Comparison of ENCODE assay signal across 8 mouse cellular contexts in the genomic region with DNA sequence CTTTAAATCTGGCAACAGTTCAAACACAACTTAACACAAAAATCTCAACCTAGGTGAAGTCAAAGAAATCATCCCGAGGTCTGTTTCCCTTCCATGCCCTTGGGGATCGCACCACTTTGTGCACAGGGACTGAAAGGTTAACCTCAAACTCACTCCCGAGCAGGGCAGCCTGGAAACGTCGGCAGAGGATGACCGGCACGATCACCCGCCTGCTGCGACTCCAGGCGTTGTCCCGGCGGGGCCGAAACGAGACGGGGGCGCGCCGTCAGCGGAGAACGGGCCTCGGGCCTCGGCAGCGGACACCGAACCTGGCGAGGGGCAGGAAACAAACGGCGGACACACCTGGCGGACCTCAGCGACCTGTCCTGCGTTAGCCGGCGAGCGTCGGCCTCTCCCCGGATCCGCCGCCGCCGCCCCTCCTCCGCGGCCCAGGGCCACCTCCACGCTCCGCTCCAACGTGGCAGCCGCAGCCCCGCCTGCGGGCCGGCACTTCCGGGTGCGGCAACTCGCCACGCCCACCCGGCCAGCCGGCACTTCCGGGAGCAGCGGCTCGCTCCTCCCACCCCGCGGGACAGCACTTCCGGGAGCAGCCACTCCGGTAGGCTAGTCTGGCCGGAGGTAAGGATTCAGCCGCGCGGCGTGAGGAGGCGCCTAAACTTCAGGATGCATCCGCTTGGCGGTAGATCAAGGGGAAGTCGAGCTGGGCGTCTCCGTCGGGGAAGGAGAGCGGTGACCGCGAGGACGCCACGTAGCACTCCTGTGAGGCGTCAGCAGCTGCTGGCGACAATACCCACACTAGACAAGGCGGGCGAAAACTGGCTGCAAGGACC. TPM values are rescaled to one million over a fixed set of nuclear protein-coding genes. Genes with fewer than 3 reads are reported as not detected.
DNase-seq lines count a peak whose midpoint lies in the region; ATAC-seq and TF ChIP-seq lines count a peak whose summit lies in the region.

A gene (minus strand): TSS at position 474 of the 830 bp plus-strand sequence.

- peak; percentile 96 for ATAC-seq in Patski
- peak; percentile 96 for ATAC-seq in hindbrain, embryonic 14.5 days (ENCODE audit: low FRiP score)

- in situ Hi-C loops in Patski (cut with MboI; ENCODE audit: low pct_unique_long_range_greater_than_20kb): no loop called here

- DNase-seq in Patski (ENCODE audit: low read depth, low spot score): peak; percentile 83
- DNase-seq in cerebellum, postnatal 14 days: peak; percentile 98 to 99
- peak; percentile 90 to 95 for DNase-seq in frontal cortex, postnatal 25 days (ENCODE audit: low spot score in 2 of 2)
- DNase-seq in hindbrain, embryonic 14.5 days (ENCODE audit: low spot score): peak; percentile 95
- peak; percentile 97 to 98 for DNase-seq in layer of hippocampus, postnatal 36 days
- DNase-seq in lung, postnatal 36 days: peak; percentile 98
- peak; percentile 96 for DNase-seq in retina, postnatal 1 day
- DNase-seq in urinary bladder, adult 18-20 months (ENCODE audit: low spot score in 2 of 2): peak; percentile 91 to 98

- TF ChIP-seq CTCF in Patski (IDR thresholded peaks at IDR 0.05): no peak

- H3K27ac ChIP-seq in hindbrain, embryonic 14.5 days: peak within 1 kb of the TSS; percentile 82

- WGBS in hindbrain, embryonic 14.5 days: under 1% methylated on average over 65 of the region's 82 CpGs

- CTCF ChIA-PET in Patski (lab: Charles Lee): no interaction called here

- POLR2A ChIA-PET in Patski (lab: Charles Lee): interaction anchor here (4.9 kb wide), 1 partner anchor 13 kb away, joined by 34 read pairs; no protein-coding TSS in a partner anchor

- peak within 1 kb of the TSS; percentile 82 for H3K4me3 ChIP-seq in hindbrain, embryonic 14.5 days (replicated peaks; ENCODE audit: low read length)

- H3K9ac ChIP-seq in hindbrain, embryonic 14.5 days: peak within 1 kb of the TSS; percentile 79

- peaks cover 38% of the 10 kb centered on the region for H3K36me3 ChIP-seq in hindbrain, embryonic 14.5 days (replicated peaks; ENCODE audit: control insufficient read depth, insufficient read depth)

- peak within 1 kb of the TSS; percentile 86 for H3K4me2 ChIP-seq in hindbrain, embryonic 14.5 days (replicated peaks)

- peaks cover 25% of the 10 kb centered on the region for H3K4me1 ChIP-seq in hindbrain, embryonic 14.5 days (replicated peaks; ENCODE audit: control insufficient read depth, insufficient read depth, low read length)

- no peaks in the 10 kb centered on the region for H3K27me3 ChIP-seq in Patski
- H3K27me3 ChIP-seq in hindbrain, embryonic 14.5 days (ENCODE audit: control insufficient read depth, insufficient read depth, low read length): no peaks in the 10 kb centered on the region

- H3K9me3 ChIP-seq in hindbrain, embryonic 14.5 days (ENCODE audit: control insufficient read depth, low read length): no peaks in the 10 kb centered on the region

RNA-seq across cellular contexts. Expression of the gene that starts here (rescaled TPM):
- polyA plus RNA-seq in Patski (2021): 223 TPM
- 84.8 and 91.0 TPM in 2 replicates for polyA plus RNA-seq in hindbrain, embryonic 14.5 days (2014; fragmentation: Nextera tagmentation; extraction: Ambion mirVana)
- total RNA-seq in layer of hippocampus, postnatal 36 days (2021): 100 to 1,000 TPM in 1 of 2 experiments, 10 to 100 TPM in 1; 95.7 to 112 TPM

Comparison
In these comparisons a context has a peak if more than half of its experiments do, and no peak if none do; other contexts are left out.
1. Peak in every context shown above with its lines: DNase-seq, ATAC-seq, H3K4me3 ChIP-seq and H3K27ac ChIP-seq.